Mouse (Mus musculus): ENCODE data around the gene Setd1b. TPM values are rescaled to one million over a fixed set of nuclear protein-coding genes. Genes with fewer than 3 reads are reported as not detected.

Setd1b gene
- polyA plus RNA-seq, 1 experiment from 2014 or later = 6.0 TPM

- ATAC-seq = no peak
- Histone ChIP-seq H3K27ac (no peak overlapping the region), H3K36me3 (peaks cover 97% of the 10 kb centered on the region), H3K27me3 (replicated peaks) (no peaks in the 10 kb centered on the region), H3K4me1 (0 out of 2 replicates have a peak, but pooled peaks cover 5% of the 10 kb centered on the region), H3K9me3 (replicated peaks) (no peaks in the 10 kb centered on the region), H3K4me3 (no peak overlapping the region), H3K9ac (no peak overlapping the region), H3K4me2 (no peak overlapping the region)
- 79% methylated on average over 4 of the region's 4 CpGs for WGBS (ENCODE audit: insufficient replicate concordance)
These were observed 16.0 kb downstream of the Setd1b start for GRCm38 (mm10) chr5:123157972-123158371.

DNA sequence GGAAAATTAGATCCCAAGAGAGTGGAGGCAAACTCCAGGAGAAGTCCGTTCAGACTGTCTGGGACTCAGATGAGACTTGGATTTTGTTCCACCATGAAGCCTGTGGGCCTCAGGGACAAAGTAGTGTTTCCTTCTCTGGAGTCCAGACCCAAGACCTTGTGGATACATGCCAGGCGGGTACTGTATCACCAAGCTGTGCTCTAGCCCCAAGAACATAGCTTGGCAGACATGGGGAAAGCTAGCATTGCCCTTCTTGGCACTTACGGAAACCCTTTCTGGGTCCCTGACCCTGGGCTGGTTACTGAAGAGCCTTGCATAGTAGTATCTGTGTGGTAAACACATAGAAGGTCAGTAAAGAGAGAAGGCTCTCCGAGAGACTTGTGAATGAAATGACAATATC lies 17.5 kb downstream of the Setd1b start:
- H3K36me3 ChIP-seq = peaks cover 97% of the 10 kb centered on the region
- 85% methylated on average over 4 of the region's 4 CpGs for WGBS (ENCODE audit: insufficient replicate concordance)
- H3K4me1 ChIP-seq = 0 out of 2 replicates have a peak, but pooled peaks cover 5% of the 10 kb centered on the region

GRCm38 (mm10) chr5:123159866-123160265 lies 17.9 kb downstream of the Setd1b start:
- no peak overlapping the region for H3K27ac ChIP-seq
- 93% methylated on average over 15 of the region's 15 CpGs for WGBS (ENCODE audit: insufficient replicate concordance)
- no peak for ATAC-seq
- no peak overlapping the region for H3K4me3 ChIP-seq
- 0 out of 2 replicates have a peak, but pooled peaks cover 5% of the 10 kb centered on the region for H3K4me1 ChIP-seq
- H3K27me3 ChIP-seq (replicated peaks) = no peaks in the 10 kb centered on the region
- H3K36me3 ChIP-seq = peaks cover 96% of the 10 kb centered on the region
- H3K9ac ChIP-seq = no peak overlapping the region
- H3K9me3 ChIP-seq (replicated peaks) = no peaks in the 10 kb centered on the region
- H3K4me2 ChIP-seq = no peak overlapping the region

More for the DNA sequence above, 17.5 kb downstream of the Setd1b start:
- no peaks in the 10 kb centered on the region for H3K9me3 ChIP-seq (replicated peaks)
- no peak for ATAC-seq
- H3K9ac ChIP-seq = no peak overlapping the region
- no peak overlapping the region for H3K27ac ChIP-seq
- H3K27me3 ChIP-seq (replicated peaks) = no peaks in the 10 kb centered on the region
- no peak overlapping the region for H3K4me2 ChIP-seq
- no peak overlapping the region for H3K4me3 ChIP-seq

GRCm38 (mm10) chr5:123160341-123160740 lies 18.3 kb downstream of the Setd1b start:
- Histone ChIP-seq H3K27me3 (replicated peaks) (no peaks in the 10 kb centered on the region), H3K4me3 (no peak overlapping the region), H3K9ac (no peak overlapping the region), H3K4me1 (0 out of 2 replicates have a peak, but pooled peaks cover 2% of the 10 kb centered on the region), H3K4me2 (no peak overlapping the region), H3K36me3 (peaks cover 92% of the 10 kb centered on the region), H3K9me3 (replicated peaks) (no peaks in the 10 kb centered on the region), H3K27ac (no peak overlapping the region)
- WGBS (ENCODE audit: insufficient replicate concordance) = 85% methylated on average over 15 of the region's 15 CpGs
- ATAC-seq = 0 out of 2 replicates have a peak, but pooled peaks have one; percentile 17

DNA sequence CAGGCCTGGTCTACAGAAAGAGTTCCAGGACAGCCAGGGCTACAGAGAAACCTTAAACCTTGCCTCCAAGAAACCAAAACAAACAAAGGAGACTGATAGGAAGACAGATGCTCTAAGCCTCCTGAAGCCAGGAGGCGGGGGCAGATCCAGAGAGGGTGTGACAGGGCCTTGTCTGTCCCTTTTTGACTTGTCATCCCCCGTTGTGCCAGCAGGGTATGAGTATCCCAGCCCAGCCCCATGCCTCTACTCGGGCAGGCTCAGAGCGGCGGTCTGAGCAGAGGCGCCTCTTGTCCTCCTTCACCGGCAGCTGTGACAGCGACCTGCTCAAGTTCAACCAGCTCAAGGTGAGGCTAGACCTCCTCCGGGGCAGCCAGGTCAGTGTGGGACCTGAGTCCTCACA lies 20.9 kb downstream of the Setd1b start:
- H3K27ac ChIP-seq = no peak overlapping the region
- no peaks in the 10 kb centered on the region for H3K27me3 ChIP-seq (replicated peaks)
- no peak overlapping the region for H3K4me3 ChIP-seq
- H3K36me3 ChIP-seq = peaks cover 90% of the 10 kb centered on the region
- H3K4me1 ChIP-seq = peaks cover 8% of the 10 kb centered on the region
- no peak overlapping the region for H3K9ac ChIP-seq
- no peaks in the 10 kb centered on the region for H3K9me3 ChIP-seq (replicated peaks)
- no peak overlapping the region for H3K4me2 ChIP-seq
- 85% methylated on average over 9 of the region's 9 CpGs for WGBS (ENCODE audit: insufficient replicate concordance)
- ATAC-seq = no peak

- Histone ChIP-seq H3K9ac (no peak overlapping the region), H3K4me3 (no peak overlapping the region), H3K4me1 (peaks cover 13% of the 10 kb centered on the region), H3K4me2 (no peak overlapping the region), H3K27me3 (replicated peaks) (no peaks in the 10 kb centered on the region), H3K36me3 (peaks cover 56% of the 10 kb centered on the region), H3K9me3 (replicated peaks) (no peaks in the 10 kb centered on the region), H3K27ac (no peak overlapping the region)
- no peak for ATAC-seq
- 78% methylated on average over 10 of the region's 10 CpGs for WGBS (ENCODE audit: insufficient replicate concordance)
These were observed 24.4 kb downstream of the Setd1b start for GRCm38 (mm10) chr5:123166437-123166836.

DNA sequence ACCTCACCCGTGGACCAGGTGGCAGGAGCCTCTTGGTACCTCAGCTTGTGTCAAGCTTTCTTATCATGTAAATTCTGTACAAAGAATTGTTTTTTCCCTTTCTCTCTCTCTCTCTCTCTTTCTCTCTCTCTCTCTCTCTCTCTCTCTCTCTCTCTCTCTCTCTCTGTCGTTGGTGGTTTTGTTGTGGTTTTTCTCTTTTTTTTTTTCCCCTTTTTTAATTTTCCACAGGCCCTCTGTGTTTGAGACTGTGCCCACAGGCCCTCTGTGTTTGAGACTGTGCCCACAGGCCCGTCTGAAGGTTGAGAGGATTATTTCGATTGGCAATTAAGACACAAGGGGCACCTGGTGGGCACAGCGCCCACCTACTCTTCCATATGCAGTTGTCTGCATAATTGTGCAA lies 25.6 kb downstream of the Setd1b start:
- no peak overlapping the region for H3K9ac ChIP-seq
- ATAC-seq = no peak
- H3K9me3 ChIP-seq (replicated peaks) = no peaks in the 10 kb centered on the region
- peaks cover 24% of the 10 kb centered on the region for H3K4me1 ChIP-seq
- H3K27me3 ChIP-seq (replicated peaks) = no peaks in the 10 kb centered on the region
- H3K4me2 ChIP-seq = no peak overlapping the region
- 63% methylated on average over 5 of the region's 5 CpGs for WGBS (ENCODE audit: insufficient replicate concordance)
- no peak overlapping the region for H3K4me3 ChIP-seq
- no peak overlapping the region for H3K27ac ChIP-seq
- H3K36me3 ChIP-seq = peaks cover 45% of the 10 kb centered on the region

DNA sequence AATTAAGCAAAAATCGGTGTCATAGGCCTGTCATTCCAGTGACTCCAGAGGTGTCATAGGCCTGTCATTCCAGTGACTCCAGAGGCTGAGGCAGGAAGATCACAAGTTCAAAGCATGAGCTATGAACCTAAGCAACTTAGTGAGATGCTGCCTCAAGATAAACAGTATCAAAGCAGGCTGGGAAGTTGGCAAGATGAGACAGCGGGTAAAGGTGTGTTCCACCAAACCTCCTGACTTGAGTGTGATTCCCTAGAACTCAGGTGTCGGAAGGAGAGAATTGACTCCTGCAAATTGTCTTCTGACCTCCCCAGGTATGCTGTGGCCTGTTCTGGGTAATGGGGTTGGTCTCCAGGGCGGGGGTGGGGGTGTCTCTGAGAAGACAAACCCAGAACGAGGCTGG lies 27.3 kb downstream of the Setd1b start, which contains the start of gene Psmd9:
TSS of gene Psmd9 (plus strand) at position 130 of the 400 bp plus-strand sequence.
- Histone ChIP-seq H3K4me2 (no peak within 1 kb of the TSS), H3K27ac (no peak within 1 kb of the TSS), H3K4me3 (no peak within 1 kb of the TSS), H3K9me3 (replicated peaks) (no peaks in the 10 kb centered on the region), H3K4me1 (peaks cover 29% of the 10 kb centered on the region), H3K27me3 (replicated peaks) (no peaks in the 10 kb centered on the region), H3K36me3 (peaks cover 28% of the 10 kb centered on the region), H3K9ac (no peak within 1 kb of the TSS)
- no peak for ATAC-seq
- WGBS (ENCODE audit: insufficient replicate concordance) = 69% methylated on average over 5 of the region's 5 CpGs

DNA sequence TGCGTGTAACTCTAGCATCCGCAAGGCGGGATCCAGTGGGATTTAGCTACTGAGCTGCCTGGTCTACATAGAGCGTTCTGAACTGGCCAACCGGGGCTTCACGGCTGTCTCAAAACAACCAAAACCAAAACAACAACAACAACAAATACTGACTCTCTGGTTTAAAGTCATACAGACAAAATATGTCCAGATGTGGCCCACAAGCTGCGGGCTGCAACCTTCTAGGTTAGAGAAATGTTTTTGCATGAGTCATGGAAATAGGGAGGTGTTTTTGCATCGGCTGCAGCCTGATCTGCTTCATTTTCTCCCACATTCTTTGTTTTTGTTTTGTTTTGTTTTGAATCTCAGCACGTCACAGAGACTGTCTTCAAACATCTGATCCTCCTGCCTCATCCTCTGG lies 28.4 kb downstream of the Setd1b start:
- H3K4me1 ChIP-seq = peaks cover 29% of the 10 kb centered on the region
- H3K36me3 ChIP-seq = peaks cover 22% of the 10 kb centered on the region
- no peaks in the 10 kb centered on the region for H3K9me3 ChIP-seq (replicated peaks)
- no peak overlapping the region for H3K4me3 ChIP-seq
- H3K27ac ChIP-seq = no peak overlapping the region
- no peak for ATAC-seq
- no peak overlapping the region for H3K9ac ChIP-seq
- 78% methylated on average over 9 of the region's 9 CpGs for WGBS (ENCODE audit: insufficient replicate concordance)
- H3K4me2 ChIP-seq = no peak overlapping the region
- no peaks in the 10 kb centered on the region for H3K27me3 ChIP-seq (replicated peaks)

DNA sequence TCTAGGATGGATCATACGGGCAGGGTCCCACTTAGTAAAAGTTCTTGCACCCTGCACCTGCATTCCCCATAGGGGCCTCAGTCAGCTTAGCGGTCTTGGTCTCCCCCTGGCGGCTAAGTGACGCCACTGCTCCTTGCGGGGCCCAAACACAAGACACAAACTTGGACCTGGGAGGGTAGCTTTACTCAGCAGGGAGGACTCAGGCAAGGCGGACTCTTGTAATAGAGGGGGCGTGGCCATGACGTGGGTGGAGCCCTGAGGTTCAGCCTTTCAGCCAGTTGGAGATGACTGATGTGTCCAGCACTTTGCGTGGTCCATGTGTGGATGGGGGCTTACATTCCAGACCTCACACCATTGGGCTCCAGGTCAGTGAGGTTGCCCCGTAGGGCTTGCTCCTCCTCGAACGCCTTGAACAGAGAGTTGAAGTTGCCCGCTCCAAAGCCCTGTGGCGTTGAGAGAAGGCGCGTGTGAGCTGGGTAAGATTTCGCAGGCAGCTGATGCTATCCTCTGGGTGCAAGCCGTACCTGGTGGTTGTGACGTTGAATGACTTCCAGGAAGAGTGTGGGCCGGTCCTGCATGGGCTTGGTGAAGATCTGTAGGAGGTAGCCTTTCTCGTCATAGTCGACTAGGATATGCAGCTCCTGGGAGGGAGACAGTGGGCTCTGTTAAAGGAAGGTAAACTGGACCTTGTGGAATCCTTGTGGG lies 29.8 kb downstream of the Setd1b start:
- H3K4me3 ChIP-seq = 0 out of 2 replicates have a peak overlapping the region, but pooled peaks have one; percentile 5
- H3K9me3 ChIP-seq (replicated peaks) = no peaks in the 10 kb centered on the region
- 25% methylated on average over 22 of the region's 22 CpGs for WGBS (ENCODE audit: insufficient replicate concordance)
- peaks cover 24% of the 10 kb centered on the region for H3K4me1 ChIP-seq
- H3K27ac ChIP-seq = peak overlapping the region; percentile 27; the same call in 1 of the 2 replicates
- peak overlapping the region; percentile 59 for H3K4me2 ChIP-seq
- no peaks in the 10 kb centered on the region for H3K27me3 ChIP-seq (replicated peaks)
- H3K36me3 ChIP-seq = peaks cover 8% of the 10 kb centered on the region
- ATAC-seq = peak; percentile 88
- no peak overlapping the region for H3K9ac ChIP-seq

- H3K4me2 ChIP-seq = no peak overlapping the region
- WGBS (ENCODE audit: insufficient replicate concordance) = 72% methylated on average over 5 of the region's 5 CpGs
These were observed 36.8 kb downstream of the Setd1b start for GRCm38 (mm10) chr5:123178792-123179191.

GRCm38 (mm10) chr5:123180390-123180789 lies 38.4 kb downstream of the Setd1b start:
- H3K9me3 ChIP-seq (replicated peaks) = no peaks in the 10 kb centered on the region
- H3K9ac ChIP-seq = no peak overlapping the region
- no peak overlapping the region for H3K27ac ChIP-seq
- peaks cover 28% of the 10 kb centered on the region for H3K27me3 ChIP-seq (replicated peaks)
- H3K4me1 ChIP-seq = peaks cover 14% of the 10 kb centered on the region; the same call in 1 of the 2 replicates
- H3K36me3 ChIP-seq = no peaks in the 10 kb centered on the region
- H3K4me3 ChIP-seq = no peak overlapping the region
- ATAC-seq = no peak
- H3K4me2 ChIP-seq = no peak overlapping the region
- 81% methylated on average over 15 of the region's 15 CpGs for WGBS (ENCODE audit: insufficient replicate concordance)

More at GRCm38 (mm10) chr5:123178792-123179191, 36.8 kb downstream of the Setd1b start:
- H3K36me3 ChIP-seq = no peaks in the 10 kb centered on the region
- H3K4me1 ChIP-seq = peaks cover 14% of the 10 kb centered on the region; the same call in 1 of the 2 replicates
- peaks cover 20% of the 10 kb centered on the region for H3K27me3 ChIP-seq (replicated peaks)
- ATAC-seq = no peak
- no peak overlapping the region for H3K4me3 ChIP-seq
- H3K9ac ChIP-seq = no peak overlapping the region
- no peak overlapping the region for H3K27ac ChIP-seq
- no peaks in the 10 kb centered on the region for H3K9me3 ChIP-seq (replicated peaks)
